Mouse (Mus musculus): ENCODE measurements at regions not wholly inside any gene's neighbourhood (a gene's known extent, or its start where the extent isn't known, plus 50 kb on each side); places are given as distances from the start of the nearest gene placed in this dataset.

- DNase-seq (ENCODE audit: low spot score in 2 of 2): no peak
Observed at GRCm38 (mm10) chr5:53381492-53382199, 84.3 kb upstream of the Rbpj start.

DNA sequence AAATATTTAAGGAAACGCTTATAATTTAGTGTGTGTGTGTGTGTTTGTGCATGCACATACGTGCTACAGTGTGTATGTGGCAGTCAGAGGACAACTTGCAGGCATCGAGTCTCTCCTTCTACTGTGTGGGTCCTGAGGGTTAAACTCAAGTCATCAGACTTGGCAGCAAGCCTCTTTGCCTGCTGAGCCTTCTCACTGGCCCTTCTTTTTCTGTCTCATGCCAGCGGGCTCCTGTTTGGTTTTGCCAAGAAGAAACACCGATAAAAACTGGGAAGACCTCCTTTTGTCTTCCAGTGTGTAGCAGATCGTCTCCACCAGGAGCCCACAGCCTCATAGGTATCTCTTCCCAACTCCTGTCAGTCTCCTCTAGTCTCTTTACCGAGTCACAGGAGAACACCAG, 81.9 kb upstream of the Rbpj start:
- no peak for DNase-seq (ENCODE audit: low spot score in 2 of 2)

DNA sequence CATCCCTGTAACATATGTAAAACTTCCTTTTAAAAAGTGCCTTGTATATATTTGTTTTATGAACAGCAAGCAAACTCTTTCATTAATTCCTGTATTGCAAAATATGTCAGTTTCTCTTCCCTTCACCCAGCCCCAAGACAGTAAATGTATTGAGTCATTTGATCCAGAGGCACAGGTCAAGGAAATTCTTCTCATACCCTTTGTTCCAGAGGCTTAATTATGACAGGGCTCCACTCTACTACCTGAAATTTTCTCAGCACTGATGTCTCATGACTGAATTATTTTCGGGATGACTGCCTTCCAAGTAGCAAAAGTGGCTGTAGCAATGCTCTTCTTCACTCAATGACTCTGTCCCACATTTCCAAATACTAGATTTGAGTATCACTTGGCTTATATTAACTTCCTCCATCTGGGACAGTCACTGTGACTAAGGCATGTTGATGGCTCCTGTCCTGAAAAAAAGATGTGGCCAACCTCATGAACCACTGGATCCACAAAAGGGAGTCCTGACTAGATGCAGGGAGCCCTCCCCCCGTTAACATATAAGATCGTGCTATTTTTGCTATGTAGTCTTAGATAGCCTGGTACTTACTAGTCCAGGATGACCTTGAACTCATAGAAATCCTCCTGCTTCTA, 80.3 kb upstream of the Rbpj start:
- DNase-seq (ENCODE audit: low spot score in 2 of 2): no peak

- no peak for DNase-seq (ENCODE audit: low spot score in 2 of 2)
Observed at GRCm38 (mm10) chr5:53393571-53393970, 72.4 kb upstream of the Rbpj start.

DNA sequence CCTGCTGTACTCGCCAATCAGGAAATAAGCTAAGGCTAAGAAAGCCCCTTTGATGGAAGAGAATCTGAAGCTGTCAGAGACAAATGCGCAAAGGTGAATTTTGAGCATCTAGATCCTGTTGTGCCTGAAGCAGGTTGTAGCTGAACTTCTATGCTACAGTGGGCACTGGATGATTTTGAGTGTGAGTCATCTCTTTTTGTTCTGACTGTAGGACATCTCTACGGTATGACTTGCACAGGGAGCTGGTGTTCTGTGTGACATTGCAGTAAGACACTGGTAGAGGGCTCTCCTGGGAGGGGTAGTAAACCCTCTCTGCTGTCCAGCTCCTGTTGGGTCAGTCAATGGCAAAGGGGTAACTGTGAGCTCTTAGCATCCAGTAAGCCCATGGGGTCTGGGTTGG, 71.4 kb upstream of the Rbpj start:
- DNase-seq (ENCODE audit: low spot score in 2 of 2): no peak

- DNase-seq (ENCODE audit: low spot score in 2 of 2): no peak
Observed at GRCm38 (mm10) chr5:53398428-53399058, 67.4 kb upstream of the Rbpj start.

DNA sequence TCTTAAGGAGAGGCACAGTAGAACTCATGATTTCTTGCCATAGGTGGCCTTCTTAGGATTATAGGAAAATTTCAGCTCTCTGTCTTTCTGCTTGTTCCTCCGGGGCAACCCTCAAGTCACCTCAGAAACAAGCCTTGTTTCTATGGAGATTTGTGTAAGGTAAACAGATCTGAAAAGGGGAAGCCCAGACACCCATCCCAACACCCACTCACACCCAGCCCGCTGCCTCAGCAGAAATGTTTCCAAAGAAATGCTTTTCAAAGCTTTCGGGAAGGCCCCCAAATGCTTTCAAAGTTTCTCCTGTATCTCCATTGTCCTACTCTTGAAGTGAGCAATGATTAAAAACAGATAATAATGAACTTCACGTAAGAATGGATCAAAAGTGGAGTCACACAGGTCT, 64.9 kb upstream of the Rbpj start:
- peak in 1 of 2 experiments; percentile 7 for DNase-seq (ENCODE audit: low spot score in 2 of 2)

DNA sequence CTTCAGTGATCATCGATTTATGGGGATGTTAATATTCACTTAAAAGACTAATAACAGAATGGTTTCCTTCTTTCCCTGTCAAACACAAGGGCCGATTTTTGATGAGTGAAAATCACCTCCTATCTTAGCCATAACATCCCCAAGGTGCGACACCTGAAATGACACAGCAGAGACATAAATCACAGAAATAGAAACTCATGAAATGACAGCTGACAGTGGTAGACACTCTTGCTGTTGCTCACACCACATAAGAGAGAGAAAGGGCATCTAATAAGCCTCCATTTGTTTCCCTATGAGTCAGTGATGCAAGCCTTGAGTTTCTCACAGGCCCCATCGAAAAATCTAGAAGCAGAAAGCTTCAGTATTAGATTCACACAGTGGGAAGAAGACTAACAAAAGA, 63.9 kb upstream of the Rbpj start:
- no peak for DNase-seq (ENCODE audit: low spot score in 2 of 2)

GRCm38 (mm10) chr5:53402619-53403151, 63.3 kb upstream of the Rbpj start:
- no peak for DNase-seq (ENCODE audit: low spot score in 2 of 2)

DNA sequence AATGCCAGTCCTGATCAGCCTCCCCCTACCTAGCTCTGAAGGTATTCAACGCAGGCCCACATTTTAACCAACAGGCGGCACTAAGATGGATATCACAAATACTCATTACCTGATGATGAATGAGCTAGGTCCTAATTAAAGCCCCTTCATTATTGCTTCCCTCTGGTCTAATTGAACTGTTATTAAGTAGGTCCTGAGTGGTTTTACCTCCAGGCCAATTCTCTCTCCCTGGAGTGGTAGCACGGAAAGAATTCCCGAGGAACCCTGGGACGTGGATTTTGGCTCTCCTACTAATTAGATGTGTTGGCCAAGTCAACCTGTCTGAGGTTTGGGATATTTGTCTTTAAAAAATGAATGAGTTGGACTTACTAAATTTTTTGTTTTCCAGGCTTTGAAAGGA, 60.0 kb upstream of the Rbpj start:
- no peak for DNase-seq (ENCODE audit: low spot score in 2 of 2)

GRCm38 (mm10) chr5:53407646-53408045, 58.3 kb upstream of the Rbpj start:
- no peak for DNase-seq (ENCODE audit: low spot score in 2 of 2)

GRCm38 (mm10) chr5:53408235-53408634, 57.7 kb upstream of the Rbpj start:
- no peak for DNase-seq (ENCODE audit: low spot score in 2 of 2)

DNA sequence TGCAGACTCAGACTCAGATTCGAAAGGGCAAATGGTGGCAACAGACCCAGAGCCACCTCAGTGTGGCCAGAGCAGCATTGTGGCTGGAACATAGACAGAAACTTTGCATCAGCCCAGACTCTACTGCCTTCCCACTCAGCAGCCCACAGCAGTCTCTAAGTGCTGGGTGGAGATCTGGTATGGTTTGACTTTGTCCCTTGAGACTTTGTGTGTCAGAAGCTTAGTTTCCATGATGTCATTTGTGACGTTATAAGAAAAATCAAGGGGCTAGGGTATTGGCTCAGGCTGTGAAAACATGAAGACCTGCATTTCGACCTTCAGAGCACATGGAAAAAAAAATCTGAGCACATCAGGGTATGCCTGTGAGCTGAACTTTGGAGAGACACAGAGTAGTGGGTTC, 56.2 kb upstream of the Rbpj start:
- DNase-seq (ENCODE audit: low spot score in 2 of 2): no peak

- no peak for DNase-seq (ENCODE audit: low spot score in 2 of 2)
Observed at GRCm38 (mm10) chr5:53412391-53413075, 53.4 kb upstream of the Rbpj start.

- DNase-seq (ENCODE audit: low spot score in 2 of 2): no peak
Observed at GRCm38 (mm10) chr5:53413677-53414076, 52.3 kb upstream of the Rbpj start.

DNA sequence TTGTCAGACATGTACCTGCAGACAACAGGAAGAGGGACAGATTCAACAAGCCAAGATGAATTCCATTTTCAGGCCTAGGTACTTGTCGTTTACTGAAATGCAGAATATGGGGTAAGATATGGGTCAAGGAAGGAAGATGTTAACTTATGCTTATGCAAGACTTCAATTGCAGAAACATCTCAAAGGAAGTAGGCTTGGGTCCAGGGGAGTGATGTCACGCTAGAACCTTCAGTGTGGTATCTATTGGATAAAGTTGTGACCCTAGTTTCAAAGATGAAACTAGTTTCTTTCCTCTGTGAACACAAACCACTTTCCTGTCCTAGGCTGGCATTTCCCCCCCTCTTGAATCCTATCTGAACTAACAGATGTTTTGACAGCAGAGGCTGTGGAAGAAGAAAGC, 50.5 kb upstream of the Rbpj start:
- no peak for DNase-seq (ENCODE audit: low spot score in 2 of 2)

All from left cerebral cortex, adult 9 months (tissue).